Mouse (Mus musculus) intestine, postnatal 0 days (tissue): ENCODE measurements around the gene Tcf19. TPM values are rescaled to one million over a fixed set of nuclear protein-coding genes. Genes with fewer than 3 reads are reported as not detected.

Experiments used
- ATAC-seq: fragments of 200-750 bp; cut with Nextera tagmentation; 2 replicates; pipeline ENCODE4 v1.8.0; 2017; ENCODE audit warnings: mild to moderate bottlenecking, moderate TSS enrichment, moderate library complexity
- H3K27ac ChIP-seq: fragments of 300-500 bp; sonication (generic); 2 replicates; pipeline ENCODE4 v1.5.1; 2014; ENCODE audit warnings: mild to moderate bottlenecking, low read depth, low read length, moderate library complexity
- H3K27me3 ChIP-seq: fragments of 300-500 bp; sonication (generic); replicated peaks from 2 replicates; pipeline ENCODE4 v1.6.1; 2014; ENCODE audit warnings: low read length, mixed read lengths; ENCODE audit not compliant: control insufficient read depth, insufficient read depth
- H3K36me3 ChIP-seq: fragments of 300-500 bp; sonication (generic); 2 replicates; pipeline ENCODE4 v1.6.1; 2014; ENCODE audit warnings: mild to moderate bottlenecking, moderate library complexity; ENCODE audit not compliant: control insufficient read depth, insufficient read depth
- H3K4me1 ChIP-seq: fragments of 300-500 bp; sonication (generic); replicated peaks from 2 replicates; pipeline ENCODE4 v1.6.1; 2014; ENCODE audit warnings: antibody characterized with exemption, low read length, mixed read lengths; ENCODE audit not compliant: control insufficient read depth, insufficient read depth
- H3K4me2 ChIP-seq: fragments of 300-500 bp; sonication (generic); replicated peaks from 2 replicates; pipeline ENCODE4 v1.6.1; 2014; ENCODE audit warnings: low read depth, mild to moderate bottlenecking, moderate library complexity
- H3K4me3 ChIP-seq: fragments of 300-500 bp; sonication (generic); 2 replicates; pipeline ENCODE4 v1.5.1; 2014; ENCODE audit warnings: low read depth, low read length
- H3K9ac ChIP-seq: fragments of 300-500 bp; sonication (generic); 2 replicates; pipeline ENCODE4 v1.6.1; 2014; ENCODE audit warnings: mild to moderate bottlenecking, low read depth, low read length
- H3K9me3 ChIP-seq: fragments of 300-500 bp; sonication (generic); 2 replicates; pipeline ENCODE4 v1.6.1; 2016; ENCODE audit warnings: mixed run types; ENCODE audit not compliant: control insufficient read depth
- CTCF ChIP-seq: sonication (generic); IDR thresholded peaks from 2 replicates; pipeline ENCODE4 v1.5.1; 2016; ENCODE audit warnings: low read depth, mild to moderate bottlenecking, control low read depth, antibody characterized with exemption, moderate library complexity
- WGBS: fragments of 180-500 bp; shearing (Covaris S2); extraction: QIAGEN DNeasy Blood & Tissue Kit; methylation state at CpG from one replicate; pipeline ENCODE4 v1.1.7; 2014; 5-methylcytosine and 5-hydroxymethylcytosine counted together
- polyA plus RNA-seq: library from polyadenylated mRNA; unstranded; fragments of >200 nt; fragmentation: Nextera tagmentation; extraction: Ambion mirVana; gene quantifications from 2 replicates; pipeline ENCODE4 v1.2.1, GENCODE M21; 2015

The Tcf19 gene
- polyA plus RNA-seq, 1 experiment from 2014 or later: 24.2 TPM

GRCm38 (mm10) chr17:35502762-35503161 lies 13.9 kb downstream of the Tcf19 start:
- 42% methylated on average over 5 of the region's 5 CpGs for WGBS
- TF ChIP-seq CTCF: no peak
- Histone ChIP-seq H3K4me1 (no peaks in the 10 kb centered on the region), H3K4me3 (no peak overlapping the region), H3K9me3 (no peaks in the 10 kb centered on the region), H3K27ac (no peak overlapping the region), H3K27me3 (no peaks in the 10 kb centered on the region), H3K9ac (no peak overlapping the region), H3K4me2 (no peak overlapping the region), H3K36me3 (no peaks in the 10 kb centered on the region)
- no peak for ATAC-seq

DNA sequence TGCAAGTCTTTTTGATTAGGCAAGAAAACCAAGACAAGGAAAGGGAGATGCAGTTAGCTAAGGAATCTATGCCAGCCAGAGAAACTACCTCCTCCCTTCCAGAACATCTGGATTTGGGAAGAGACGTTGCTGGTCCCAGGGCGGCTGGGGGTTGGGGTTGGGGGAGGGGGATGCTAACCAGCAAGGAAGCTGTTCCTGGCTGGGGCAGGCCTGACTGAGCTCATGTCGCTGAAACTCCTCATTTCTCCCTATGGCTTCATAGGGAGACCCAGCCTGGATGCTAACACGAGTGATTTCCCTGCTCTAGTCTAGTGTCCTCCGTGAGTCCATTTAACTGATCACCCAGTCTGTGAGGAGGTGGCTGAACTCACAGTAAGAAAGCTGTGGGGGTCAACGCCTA lies 14.4 kb downstream of the Tcf19 start:
- H3K4me3 ChIP-seq: no peak overlapping the region
- no peak for TF ChIP-seq CTCF
- WGBS: 28% methylated on average over 6 of the region's 6 CpGs
- H3K4me1 ChIP-seq: no peaks in the 10 kb centered on the region
- no peak overlapping the region for H3K27ac ChIP-seq
- no peaks in the 10 kb centered on the region for H3K9me3 ChIP-seq
- H3K4me2 ChIP-seq: no peak overlapping the region
- no peaks in the 10 kb centered on the region for H3K27me3 ChIP-seq
- no peak overlapping the region for H3K9ac ChIP-seq
- H3K36me3 ChIP-seq: no peaks in the 10 kb centered on the region
- no peak for ATAC-seq

DNA sequence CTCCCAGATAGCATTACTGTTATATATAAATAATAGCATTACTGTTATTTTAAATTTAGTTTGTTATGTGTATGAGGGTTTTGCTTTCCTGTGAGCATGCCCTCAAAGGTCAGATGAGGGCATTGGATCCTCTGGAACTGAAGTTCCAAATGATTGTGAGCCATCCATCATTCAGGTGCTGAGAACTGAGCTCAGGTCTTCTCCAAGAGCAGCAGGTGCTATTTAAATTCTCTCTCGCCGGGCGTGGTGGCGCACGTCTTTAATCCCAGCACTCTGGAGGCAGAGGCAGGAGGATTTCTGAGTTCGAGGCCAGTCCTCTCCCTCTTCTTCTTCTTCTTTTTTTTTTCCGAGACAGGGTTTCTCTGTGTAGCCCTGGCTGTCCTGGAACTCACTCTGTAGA lies 19.5 kb downstream of the Tcf19 start:
- no peak for ATAC-seq
- H3K27ac ChIP-seq: no peak overlapping the region
- H3K9me3 ChIP-seq: no peaks in the 10 kb centered on the region
- no peaks in the 10 kb centered on the region for H3K36me3 ChIP-seq
- no peaks in the 10 kb centered on the region for H3K27me3 ChIP-seq
- no peaks in the 10 kb centered on the region for H3K4me1 ChIP-seq
- no peak overlapping the region for H3K9ac ChIP-seq
- 94% methylated on average over 6 of the region's 7 CpGs for WGBS
- H3K4me3 ChIP-seq: no peak overlapping the region
- no peak overlapping the region for H3K4me2 ChIP-seq
- TF ChIP-seq CTCF: no peak

DNA sequence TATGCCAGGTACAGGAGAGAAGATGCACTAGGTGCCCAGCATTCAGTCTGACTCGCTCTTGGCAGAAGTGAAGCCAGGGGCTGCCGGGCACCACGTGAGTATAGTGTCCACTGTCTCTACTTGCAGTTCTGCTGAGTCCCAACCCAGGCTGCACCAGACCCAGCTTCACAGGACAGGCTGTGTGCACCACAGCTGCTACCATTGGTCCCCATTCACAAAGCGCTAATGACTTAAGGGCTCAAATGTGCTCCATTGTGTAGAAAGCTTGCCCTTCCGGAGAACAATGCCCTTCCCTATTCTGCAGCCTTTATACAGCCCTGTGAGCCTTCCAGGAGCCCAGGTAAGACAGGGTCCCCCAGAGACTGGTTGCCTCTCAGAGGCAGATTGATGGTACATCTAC lies 26.3 kb downstream of the Tcf19 start:
- H3K27ac ChIP-seq: no peak overlapping the region
- H3K4me1 ChIP-seq: no peaks in the 10 kb centered on the region
- 71% methylated on average over 5 of the region's 5 CpGs for WGBS
- H3K4me2 ChIP-seq: no peak overlapping the region
- H3K27me3 ChIP-seq: no peaks in the 10 kb centered on the region
- no peaks in the 10 kb centered on the region for H3K36me3 ChIP-seq
- no peak for TF ChIP-seq CTCF
- ATAC-seq: no peak
- H3K9me3 ChIP-seq: no peaks in the 10 kb centered on the region
- H3K9ac ChIP-seq: no peak overlapping the region
- no peak overlapping the region for H3K4me3 ChIP-seq

DNA sequence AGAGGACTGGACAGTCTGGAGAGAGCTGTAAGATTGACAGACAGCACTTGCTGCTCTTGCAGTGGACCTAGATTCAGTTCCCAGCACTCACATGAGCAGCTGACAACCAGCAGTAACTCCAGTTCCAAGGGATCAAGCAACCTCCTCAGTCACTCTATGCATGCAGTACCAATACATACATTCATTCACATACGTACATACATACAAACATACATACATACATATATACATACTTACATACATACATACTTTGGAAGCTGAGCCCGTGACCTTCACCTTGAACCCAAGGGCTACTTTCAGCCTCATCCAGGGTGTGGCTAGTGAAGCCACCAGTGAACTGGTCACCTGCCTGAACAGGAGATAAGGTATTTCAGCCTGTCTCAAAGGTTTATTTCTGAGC lies 28.6 kb downstream of the Tcf19 start:
- H3K4me2 ChIP-seq: no peak overlapping the region
- H3K36me3 ChIP-seq: no peaks in the 10 kb centered on the region
- no peaks in the 10 kb centered on the region for H3K27me3 ChIP-seq
- no peak overlapping the region for H3K4me3 ChIP-seq
- no peak overlapping the region for H3K9ac ChIP-seq
- no peaks in the 10 kb centered on the region for H3K4me1 ChIP-seq
- no peak for ATAC-seq
- no peaks in the 10 kb centered on the region for H3K9me3 ChIP-seq
- no peak overlapping the region for H3K27ac ChIP-seq
- no peak for TF ChIP-seq CTCF
- 93% methylated on average over 2 of the region's 2 CpGs for WGBS

DNA sequence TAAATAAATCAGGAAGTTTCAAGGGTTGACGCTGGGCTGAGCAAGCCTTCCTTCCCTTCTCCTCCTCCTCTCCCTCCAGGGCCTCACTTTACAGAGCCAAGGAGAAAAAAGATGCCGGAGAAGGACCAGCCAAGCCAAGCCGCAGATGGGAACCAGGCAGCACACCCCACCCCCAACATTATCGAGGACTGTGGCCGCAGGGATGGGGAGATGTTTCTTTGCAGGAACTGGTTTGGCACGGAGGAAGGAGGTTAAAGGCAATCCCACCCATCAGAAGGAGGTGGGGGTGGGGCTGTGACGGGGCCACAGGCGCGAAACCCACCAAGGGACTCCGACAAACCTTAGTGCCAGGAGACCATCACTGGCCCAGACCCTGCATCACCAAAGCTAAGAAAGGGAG lies 29.9 kb downstream of the Tcf19 start:
- no peak overlapping the region for H3K27ac ChIP-seq
- WGBS: 58% methylated on average over 10 of the region's 10 CpGs
- ATAC-seq: no peak
- no peaks in the 10 kb centered on the region for H3K27me3 ChIP-seq
- no peak for TF ChIP-seq CTCF
- H3K4me1 ChIP-seq: no peaks in the 10 kb centered on the region
- H3K36me3 ChIP-seq: no peaks in the 10 kb centered on the region
- no peak overlapping the region for H3K9ac ChIP-seq
- H3K9me3 ChIP-seq: no peaks in the 10 kb centered on the region
- H3K4me3 ChIP-seq: no peak overlapping the region
- H3K4me2 ChIP-seq: no peak overlapping the region

DNA sequence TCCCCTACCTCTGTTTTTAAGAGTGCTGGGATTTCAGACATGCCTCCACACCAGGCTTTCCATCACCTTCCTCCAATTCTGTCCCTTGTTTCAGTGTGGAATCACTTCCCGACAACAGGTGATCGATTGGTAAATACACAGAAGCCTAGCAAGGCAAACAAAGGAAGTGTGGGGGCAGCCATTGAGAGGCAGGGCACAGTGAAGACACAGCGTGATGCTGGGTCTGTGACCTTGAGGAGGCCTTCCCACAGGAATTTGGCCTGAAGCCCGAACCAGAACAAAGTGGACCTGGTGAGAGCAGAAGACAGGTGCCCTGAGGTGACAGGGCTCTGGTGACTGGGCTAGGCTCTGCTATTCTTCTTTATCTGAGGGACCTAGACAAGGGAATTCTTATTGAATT lies 30.9 kb downstream of the Tcf19 start:
- Histone ChIP-seq H3K4me3 (no peak overlapping the region), H3K36me3 (no peaks in the 10 kb centered on the region), H3K9me3 (no peaks in the 10 kb centered on the region), H3K4me1 (no peaks in the 10 kb centered on the region), H3K27ac (no peak overlapping the region), H3K9ac (no peak overlapping the region), H3K4me2 (no peak overlapping the region), H3K27me3 (no peaks in the 10 kb centered on the region)
- TF ChIP-seq CTCF: no peak
- WGBS: 21% methylated on average over 4 of the region's 4 CpGs
- ATAC-seq: no peak
